Mouse (Mus musculus) forebrain, embryonic 10.5 days (tissue): Measurements from ENCODE around the gene Psmb4. TPM values are rescaled to one million over a fixed set of nuclear protein-coding genes. Genes with fewer than 3 reads are reported as not detected.

Experiments
- DNase-seq: peaks from one replicate; pipeline ENCODE4 v3.0.0-alpha.2; 2017; ENCODE audit warnings: low spot score; ENCODE audit errors: extremely low spot score
- H3K27ac ChIP-seq: fragments of 300-500 bp; sonication (generic); 2 replicates; pipeline ENCODE4 v1.5.1; 2016; ENCODE audit warnings: mild to moderate bottlenecking
- H3K27me3 ChIP-seq: fragments of 300-500 bp; sonication (generic); 2 replicates; pipeline ENCODE4 v1.6.1; 2016; ENCODE audit warnings: mild to moderate bottlenecking; ENCODE audit not compliant: poor library complexity, severe bottlenecking
- H3K36me3 ChIP-seq: fragments of 300-500 bp; sonication (generic); replicated peaks from 2 replicates; pipeline ENCODE4 v1.6.1; 2016; ENCODE audit warnings: mild to moderate bottlenecking, moderate library complexity
- H3K4me1 ChIP-seq: fragments of 300-500 bp; sonication (generic); 2 replicates; pipeline ENCODE4 v1.6.1; 2016
- H3K4me3 ChIP-seq: fragments of 300-500 bp; sonication (generic); 2 replicates; pipeline ENCODE4 v1.5.1; 2016; ENCODE audit warnings: mild to moderate bottlenecking, moderate library complexity
- H3K9me3 ChIP-seq: fragments of 300-500 bp; sonication (generic); 2 replicates; pipeline ENCODE4 v1.6.1; 2016; ENCODE audit warnings: mild to moderate bottlenecking, moderate library complexity
- WGBS: fragments of 180-500 bp; shearing (Covaris S2); methylation state at CpG from one replicate; pipeline ENCODE4 v1.1.7; 2016; 5-methylcytosine and 5-hydroxymethylcytosine counted together
- polyA plus RNA-seq: library from polyadenylated mRNA; unstranded; fragments of >200 nt; fragmentation: Nextera tagmentation; extraction: Ambion mirVana; gene quantifications from 2 replicates; pipeline ENCODE4 v1.2.1, GENCODE M21; 2016

Psmb4 gene
- polyA plus RNA-seq, 1 experiment from 2014 or later, result 349 TPM

- H3K36me3 ChIP-seq, result peaks cover 89% of the 10 kb centered on the region
- WGBS, result 82% methylated on average over 4 of the region's 4 CpGs
- H3K9me3 ChIP-seq, result no peaks in the 10 kb centered on the region
- H3K27ac ChIP-seq, result no peak overlapping the region
- no peak overlapping the region for H3K4me3 ChIP-seq
- no peaks in the 10 kb centered on the region for H3K27me3 ChIP-seq
- peaks cover 15% of the 10 kb centered on the region for H3K4me1 ChIP-seq
- no peak for DNase-seq
These were observed 4.9 kb downstream of the Psmb4 start for GRCm38 (mm10) chr3:94881840-94882239.

GRCm38 (mm10) chr3:94878618-94879017, 8.1 kb downstream of the Psmb4 start:
- H3K36me3 ChIP-seq, result peaks cover 100% of the 10 kb centered on the region
- 93% methylated on average over 6 of the region's 6 CpGs for WGBS
- H3K27ac ChIP-seq, result no peak overlapping the region
- H3K4me3 ChIP-seq, result no peak overlapping the region
- no peak for DNase-seq
- no peaks in the 10 kb centered on the region for H3K9me3 ChIP-seq
- H3K27me3 ChIP-seq, result no peaks in the 10 kb centered on the region
- no peaks in the 10 kb centered on the region for H3K4me1 ChIP-seq

- no peak overlapping the region for H3K4me3 ChIP-seq
- H3K9me3 ChIP-seq, result no peaks in the 10 kb centered on the region
- H3K4me1 ChIP-seq, result no peaks in the 10 kb centered on the region
- H3K27ac ChIP-seq, result no peak overlapping the region
- no peak for DNase-seq
- 91% methylated on average over 3 of the region's 3 CpGs for WGBS
- H3K36me3 ChIP-seq, result peaks cover 99% of the 10 kb centered on the region
- no peaks in the 10 kb centered on the region for H3K27me3 ChIP-seq
These were observed 17.8 kb downstream of the Psmb4 start for GRCm38 (mm10) chr3:94869011-94869410.

- Histone ChIP-seq H3K9me3 (no peaks in the 10 kb centered on the region), H3K4me1 (no peaks in the 10 kb centered on the region), H3K27ac (no peak overlapping the region), H3K4me3 (no peak overlapping the region), H3K27me3 (no peaks in the 10 kb centered on the region), H3K36me3 (peaks cover 91% of the 10 kb centered on the region)
- no peak for DNase-seq
- WGBS, result 92% methylated on average over 2 of the region's 2 CpGs
These were observed 27.3 kb downstream of the Psmb4 start for GRCm38 (mm10) chr3:94859471-94859870.

GRCm38 (mm10) chr3:94852215-94852614, 34.5 kb downstream of the Psmb4 start:
- Histone ChIP-seq H3K27ac (no peak overlapping the region), H3K4me1 (no peaks in the 10 kb centered on the region), H3K27me3 (no peaks in the 10 kb centered on the region), H3K36me3 (peaks cover 37% of the 10 kb centered on the region), H3K9me3 (no peaks in the 10 kb centered on the region), H3K4me3 (no peak overlapping the region)
- no peak for DNase-seq
- WGBS, result 90% methylated on average over 3 of the region's 3 CpGs

- no peaks in the 10 kb centered on the region for H3K9me3 ChIP-seq
- DNase-seq, result no peak
- H3K4me1 ChIP-seq, result no peaks in the 10 kb centered on the region
- 79% methylated on average over 3 of the region's 3 CpGs for WGBS
- no peaks in the 10 kb centered on the region for H3K27me3 ChIP-seq
- no peak overlapping the region for H3K4me3 ChIP-seq
- no peak overlapping the region for H3K27ac ChIP-seq
- peaks cover 33% of the 10 kb centered on the region for H3K36me3 ChIP-seq
These were observed 35.0 kb downstream of the Psmb4 start for GRCm38 (mm10) chr3:94851731-94852130.

- 33% methylated on average over 1 of the region's 1 CpGs for WGBS
- Histone ChIP-seq H3K27me3 (no peaks in the 10 kb centered on the region), H3K9me3 (no peaks in the 10 kb centered on the region), H3K36me3 (peaks cover 14% of the 10 kb centered on the region), H3K27ac (no peak overlapping the region), H3K4me1 (peaks cover 4% of the 10 kb centered on the region; the same call in 1 of the 2 replicates), H3K4me3 (no peak overlapping the region)
- DNase-seq, result peak; percentile 24
These were observed 37.4 kb downstream of the Psmb4 start for GRCm38 (mm10) chr3:94849338-94849737.

- Histone ChIP-seq H3K27me3 (no peaks in the 10 kb centered on the region), H3K4me3 (no peak overlapping the region), H3K27ac (no peak overlapping the region), H3K36me3 (peaks cover 5% of the 10 kb centered on the region), H3K9me3 (no peaks in the 10 kb centered on the region), H3K4me1 (peaks cover 4% of the 10 kb centered on the region; the same call in 1 of the 2 replicates)
- 95% methylated on average over 2 of the region's 2 CpGs for WGBS
- no peak for DNase-seq
These were observed 39.4 kb downstream of the Psmb4 start for GRCm38 (mm10) chr3:94847382-94847781.

GRCm38 (mm10) chr3:94839101-94839500, 47.7 kb downstream of the Psmb4 start:
- DNase-seq, result no peak
- 0 out of 2 replicates have a peak, but pooled peaks cover 4% of the 10 kb centered on the region for H3K36me3 ChIP-seq
- H3K9me3 ChIP-seq, result no peaks in the 10 kb centered on the region
- H3K4me3 ChIP-seq, result peak overlapping the region; percentile 80
- peaks cover 22% of the 10 kb centered on the region for H3K4me1 ChIP-seq
- no peaks in the 10 kb centered on the region for H3K27me3 ChIP-seq
- WGBS, result 81% methylated on average over 5 of the region's 5 CpGs
- peak overlapping the region; percentile 99; the same call in 1 of the 2 replicates for H3K27ac ChIP-seq

GRCm38 (mm10) chr3:94838631-94839030, 48.1 kb downstream of the Psmb4 start:
- Histone ChIP-seq H3K9me3 (no peaks in the 10 kb centered on the region), H3K4me1 (peaks cover 22% of the 10 kb centered on the region), H3K36me3 (0 out of 2 replicates have a peak, but pooled peaks cover 4% of the 10 kb centered on the region), H3K27ac (peak overlapping the region; percentile 99), H3K4me3 (peak overlapping the region; percentile 80), H3K27me3 (no peaks in the 10 kb centered on the region)
- 31% methylated on average over 9 of the region's 9 CpGs for WGBS
- DNase-seq, result no peak

- WGBS, result 2% methylated on average over 43 of the region's 62 CpGs
- DNase-seq, result peak; percentile 71
- Histone ChIP-seq H3K4me3 (peak overlapping the region; percentile 80), H3K27me3 (no peaks in the 10 kb centered on the region), H3K4me1 (peaks cover 22% of the 10 kb centered on the region), H3K9me3 (0 out of 2 replicates have a peak, but pooled peaks cover 3% of the 10 kb centered on the region), H3K36me3 (0 out of 2 replicates have a peak, but pooled peaks cover 4% of the 10 kb centered on the region), H3K27ac (peak overlapping the region; percentile 99)
These were observed 48.7 kb downstream of the Psmb4 start for GRCm38 (mm10) chr3:94837959-94838496.

- DNase-seq, result peak; percentile 98
- Histone ChIP-seq H3K4me1 (peaks cover 22% of the 10 kb centered on the region), H3K27ac (peak within 1 kb of the TSS; percentile 99), H3K36me3 (0 out of 2 replicates have a peak, but pooled peaks cover 4% of the 10 kb centered on the region), H3K27me3 (no peaks in the 10 kb centered on the region), H3K9me3 (0 out of 2 replicates have a peak, but pooled peaks cover 3% of the 10 kb centered on the region), H3K4me3 (peak within 1 kb of the TSS; percentile 80)
- under 1% methylated on average over 57 of the region's 57 CpGs for WGBS
These were observed 49.4 kb downstream of the Psmb4 start, which contains the start of gene Pogz for GRCm38 (mm10) chr3:94837183-94837890. Gene Pogz (plus strand): TSS chr3:94837567.

GRCm38 (mm10) chr3:94835396-94835795, 51.4 kb downstream of the Psmb4 start:
- H3K4me3 ChIP-seq, result no peak overlapping the region
- 0 out of 2 replicates have a peak, but pooled peaks cover 4% of the 10 kb centered on the region for H3K36me3 ChIP-seq
- 87% methylated on average over 3 of the region's 3 CpGs for WGBS
- DNase-seq, result no peak
- H3K27ac ChIP-seq, result no peak overlapping the region
- H3K27me3 ChIP-seq, result no peaks in the 10 kb centered on the region
- H3K9me3 ChIP-seq, result 0 out of 2 replicates have a peak, but pooled peaks cover 3% of the 10 kb centered on the region
- H3K4me1 ChIP-seq, result peaks cover 22% of the 10 kb centered on the region
